Mouse (Mus musculus): ENCODE measurements around the gene Slc1a1. TPM values are rescaled to one million over a fixed set of nuclear protein-coding genes. Genes with fewer than 3 reads are reported as not detected.

Slc1a1 gene
- polyA plus RNA-seq, 1 experiment = 0.19 TPM

GRCm38 (mm10) chr19:28900771-28901170, 65.9 kb downstream of the Slc1a1 start:
- TF ChIP-seq CTCF (IDR thresholded peaks at IDR 0.05; ENCODE audit: control insufficient read depth, insufficient read depth, insufficient replicate concordance, low read depth, low read length) (no peak), POLR2A (IDR thresholded peaks at IDR 0.05; ENCODE audit: control insufficient read depth, low read depth, low read length) (no peak)

GRCm38 (mm10) chr19:28902111-28902510, 67.3 kb downstream of the Slc1a1 start:
- Histone ChIP-seq H3K36me3 (ENCODE audit: control insufficient read depth, insufficient read depth, low read length) (no peaks in the 10 kb centered on the region), H3K27me3 (ENCODE audit: control insufficient read depth, insufficient read depth, low read length) (no peaks in the 10 kb centered on the region), H3K4me1 (ENCODE audit: control insufficient read depth, insufficient read depth, low read length) (no peaks in the 10 kb centered on the region)

More at GRCm38 (mm10) chr19:28900771-28901170, 65.9 kb downstream of the Slc1a1 start:
- Histone ChIP-seq H3K4me3 (ENCODE audit: control insufficient read depth, low read depth, low read length) (no peak overlapping the region), H3K4me1 (ENCODE audit: control insufficient read depth, insufficient read depth, low read length) (no peaks in the 10 kb centered on the region), H3K27me3 (ENCODE audit: control insufficient read depth, insufficient read depth, low read length) (no peaks in the 10 kb centered on the region), H3K36me3 (ENCODE audit: control insufficient read depth, insufficient read depth, low read length) (no peaks in the 10 kb centered on the region), H3K27ac (ENCODE audit: control insufficient read depth, insufficient read depth, low read depth, low read length) (no peak overlapping the region)

GRCm38 (mm10) chr19:28902806-28903205, 68.0 kb downstream of the Slc1a1 start:
- Histone ChIP-seq H3K36me3 (ENCODE audit: control insufficient read depth, insufficient read depth, low read length) (no peaks in the 10 kb centered on the region), H3K4me3 (ENCODE audit: control insufficient read depth, low read depth, low read length) (no peak overlapping the region), H3K4me1 (ENCODE audit: control insufficient read depth, insufficient read depth, low read length) (no peaks in the 10 kb centered on the region), H3K27me3 (ENCODE audit: control insufficient read depth, insufficient read depth, low read length) (no peaks in the 10 kb centered on the region), H3K27ac (ENCODE audit: control insufficient read depth, insufficient read depth, low read depth, low read length) (no peak overlapping the region)
- TF ChIP-seq POLR2A (IDR thresholded peaks at IDR 0.05; ENCODE audit: control insufficient read depth, low read depth, low read length) (no peak), CTCF (IDR thresholded peaks at IDR 0.05; ENCODE audit: control insufficient read depth, insufficient read depth, insufficient replicate concordance, low read depth, low read length) (no peak)

More at GRCm38 (mm10) chr19:28902111-28902510, 67.3 kb downstream of the Slc1a1 start:
- H3K4me3 ChIP-seq (ENCODE audit: control insufficient read depth, low read depth, low read length) = no peak overlapping the region
- no peak for TF ChIP-seq POLR2A (IDR thresholded peaks at IDR 0.05; ENCODE audit: control insufficient read depth, low read depth, low read length)
- H3K27ac ChIP-seq (ENCODE audit: control insufficient read depth, insufficient read depth, low read depth, low read length) = no peak overlapping the region

GRCm38 (mm10) chr19:28903536-28904119, 68.8 kb downstream of the Slc1a1 start:
- Histone ChIP-seq H3K4me1 (ENCODE audit: control insufficient read depth, insufficient read depth, low read length) (no peaks in the 10 kb centered on the region), H3K27me3 (ENCODE audit: control insufficient read depth, insufficient read depth, low read length) (no peaks in the 10 kb centered on the region), H3K27ac (ENCODE audit: control insufficient read depth, insufficient read depth, low read depth, low read length) (no peak overlapping the region), H3K4me3 (ENCODE audit: control insufficient read depth, low read depth, low read length) (no peak overlapping the region), H3K36me3 (ENCODE audit: control insufficient read depth, insufficient read depth, low read length) (no peaks in the 10 kb centered on the region)
- TF ChIP-seq CTCF (IDR thresholded peaks at IDR 0.05; ENCODE audit: control insufficient read depth, insufficient read depth, insufficient replicate concordance, low read depth, low read length) (no peak), POLR2A (IDR thresholded peaks at IDR 0.05; ENCODE audit: control insufficient read depth, low read depth, low read length) (no peak)

GRCm38 (mm10) chr19:28908186-28908585, 73.3 kb downstream of the Slc1a1 start:
- Histone ChIP-seq H3K27me3 (ENCODE audit: control insufficient read depth, insufficient read depth, low read length) (no peaks in the 10 kb centered on the region), H3K4me1 (ENCODE audit: control insufficient read depth, insufficient read depth, low read length) (no peaks in the 10 kb centered on the region), H3K27ac (ENCODE audit: control insufficient read depth, insufficient read depth, low read depth, low read length) (no peak overlapping the region), H3K4me3 (ENCODE audit: control insufficient read depth, low read depth, low read length) (no peak overlapping the region), H3K36me3 (ENCODE audit: control insufficient read depth, insufficient read depth, low read length) (no peaks in the 10 kb centered on the region)
- TF ChIP-seq POLR2A (IDR thresholded peaks at IDR 0.05; ENCODE audit: control insufficient read depth, low read depth, low read length) (no peak), CTCF (IDR thresholded peaks at IDR 0.05; ENCODE audit: control insufficient read depth, insufficient read depth, insufficient replicate concordance, low read depth, low read length) (no peak)

GRCm38 (mm10) chr19:28908693-28909092, 73.8 kb downstream of the Slc1a1 start:
- H3K4me3 ChIP-seq (ENCODE audit: control insufficient read depth, low read depth, low read length) = no peak overlapping the region
- TF ChIP-seq POLR2A (IDR thresholded peaks at IDR 0.05; ENCODE audit: control insufficient read depth, low read depth, low read length) (no peak), CTCF (IDR thresholded peaks at IDR 0.05; ENCODE audit: control insufficient read depth, insufficient read depth, insufficient replicate concordance, low read depth, low read length) (no peak)
- H3K27ac ChIP-seq (ENCODE audit: control insufficient read depth, insufficient read depth, low read depth, low read length) = no peak overlapping the region
- no peaks in the 10 kb centered on the region for H3K4me1 ChIP-seq (ENCODE audit: control insufficient read depth, insufficient read depth, low read length)
- H3K27me3 ChIP-seq (ENCODE audit: control insufficient read depth, insufficient read depth, low read length) = no peaks in the 10 kb centered on the region
- H3K36me3 ChIP-seq (ENCODE audit: control insufficient read depth, insufficient read depth, low read length) = no peaks in the 10 kb centered on the region

GRCm38 (mm10) chr19:28914598-28914997, 79.7 kb downstream of the Slc1a1 start:
- Histone ChIP-seq H3K27me3 (ENCODE audit: control insufficient read depth, insufficient read depth, low read length) (no peaks in the 10 kb centered on the region), H3K4me1 (ENCODE audit: control insufficient read depth, insufficient read depth, low read length) (no peaks in the 10 kb centered on the region), H3K4me3 (ENCODE audit: control insufficient read depth, low read depth, low read length) (no peak overlapping the region), H3K36me3 (ENCODE audit: control insufficient read depth, insufficient read depth, low read length) (no peaks in the 10 kb centered on the region), H3K27ac (ENCODE audit: control insufficient read depth, insufficient read depth, low read depth, low read length) (no peak overlapping the region)
- no peak for TF ChIP-seq POLR2A (IDR thresholded peaks at IDR 0.05; ENCODE audit: control insufficient read depth, low read depth, low read length)
- TF ChIP-seq CTCF (IDR thresholded peaks at IDR 0.05; ENCODE audit: control insufficient read depth, insufficient read depth, insufficient replicate concordance, low read depth, low read length) = no peak

All from testis, adult 2 months (tissue).